Mouse (Mus musculus): ENCODE data around the gene Ctsa. TPM values are rescaled to one million over a fixed set of nuclear protein-coding genes. Genes with fewer than 3 reads are reported as not detected.
A peak's percentile ranks its signal among the peaks of the same experiment; 100 is the strongest.

Ctsa gene
- total and polyA plus RNA-seq, 3 experiments = 19.9 to 45.5 (median 27.0) TPM

DNA sequence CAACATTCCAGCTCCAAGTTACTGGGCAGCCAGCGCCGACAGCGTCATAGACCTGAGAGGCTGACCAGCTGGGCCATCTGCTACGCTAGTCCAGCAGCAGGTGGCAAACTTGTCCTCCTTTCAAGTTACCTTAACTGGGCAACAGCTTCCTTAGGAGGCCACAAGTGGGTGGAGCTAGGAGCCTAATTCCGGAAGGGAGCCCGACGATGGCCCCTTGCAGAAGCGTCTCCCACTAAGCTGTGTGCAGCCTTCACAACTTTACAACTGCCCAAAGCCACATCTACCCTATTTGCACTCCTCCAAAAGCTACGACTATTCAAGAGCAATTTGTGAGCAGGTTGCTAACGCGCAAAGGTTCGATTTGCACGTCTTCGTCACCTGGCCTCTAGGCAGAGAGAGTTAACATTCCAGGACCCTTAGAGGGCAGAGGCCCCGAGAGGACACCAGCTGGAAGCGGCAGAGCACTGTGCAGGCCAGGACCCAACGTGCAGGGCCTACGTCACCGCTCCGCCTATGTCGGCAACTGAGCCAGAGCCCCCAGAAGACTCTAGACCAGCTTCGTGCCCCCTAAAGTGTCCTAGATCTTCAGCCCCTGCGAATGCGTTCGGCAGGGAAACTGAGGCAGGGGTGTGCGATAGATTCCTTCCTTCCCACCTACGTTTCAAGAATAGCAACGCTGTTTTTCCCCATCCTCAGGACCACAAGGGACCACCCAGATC lies 46.0 kb downstream of the Ctsa start (continued):
- TF ChIP-seq RCOR1 (conservative IDR thresholded peaks at IDR 0.05; ENCODE audit: low read depth, low read length) (no peak), ZMIZ1 (IDR thresholded peaks at IDR 0.05; ENCODE audit: low read depth, low read length) (peak; percentile 53; the same call in 1 of the 2 replicates), ELF1 (IDR thresholded peaks at IDR 0.05; ENCODE audit: low read depth, low read length) (peak; percentile 86), USF2 (conservative IDR thresholded peaks at IDR 0.05; ENCODE audit: low read depth, low read length) (no peak), ZC3H11A (IDR thresholded peaks at IDR 0.05; ENCODE audit: low read depth, low read length) (no peak), MAZ (IDR thresholded peaks at IDR 0.05; ENCODE audit: low read depth, low read length) (no peak), GABPA (IDR thresholded peaks at IDR 0.05; ENCODE audit: insufficient replicate concordance, low read depth, low read length) (no peak), USF1 (IDR thresholded peaks at IDR 0.05; ENCODE audit: low read depth, low read length) (no peak), POLR2A (IDR thresholded peaks at IDR 0.05; ENCODE audit: low read depth, low read length) (peak; percentile 58), MXI1 (IDR thresholded peaks at IDR 0.05; ENCODE audit: low read depth, low read length) (no peak; the same call in 1 of the 2 replicates)

DNA sequence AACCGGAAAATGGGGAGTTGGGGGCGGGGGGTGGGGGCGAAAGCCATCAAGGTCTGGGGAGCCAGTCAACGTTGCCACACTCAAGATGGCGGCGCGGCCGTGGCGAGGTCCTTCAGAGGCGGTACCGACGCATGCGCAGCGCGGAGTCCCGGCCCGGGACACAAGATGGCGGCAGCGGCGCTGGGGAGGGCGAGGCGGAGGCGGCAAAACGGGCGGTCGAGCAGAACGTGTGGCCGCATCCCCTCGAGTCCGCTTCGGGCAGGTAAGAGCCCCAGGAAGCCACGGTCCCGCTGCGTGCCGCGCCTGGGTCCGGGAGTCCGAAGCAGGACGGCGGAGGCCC lies 46.5 kb downstream of the Ctsa start, which contains the start of gene Pcif1:
Pcif1 (plus strand) TSS at position 77 of the 340 bp plus-strand sequence.
- Histone ChIP-seq H3K9ac (ENCODE audit: insufficient read depth, low read depth) (peak within 1 kb of the TSS; percentile 95), H3K4me1 (ENCODE audit: control insufficient read depth in 1 of 2, insufficient read depth in 2 of 2) (peaks cover 4 to 33% of the 10 kb centered on the region in 2 experiments), H3K27ac (ENCODE audit: insufficient read depth, low read depth) (peak within 1 kb of the TSS; percentile 84), H3K27me3 (replicated peaks) (no peaks in the 10 kb centered on the region), H3K9me3 (replicated peaks; ENCODE audit: low read length) (no peaks in the 10 kb centered on the region), H3K36me3 (replicated peaks in 1 of 2; ENCODE audit: control insufficient read depth in 1 of 2, insufficient read depth in 1 of 2, low read length in 1 of 2) (peaks cover 11 to 19% of the 10 kb centered on the region in 2 experiments), H3K4me3 (replicated peaks in 1 of 3; ENCODE audit: low read depth in 2 of 3, low read length in 2 of 3, poor library complexity in 1 of 3) (peak within 1 kb of the TSS; percentile 80 to 92 (median 88)), H3K4me2 (ENCODE audit: insufficient read depth, low read depth, poor library complexity, severe bottlenecking) (peak within 1 kb of the TSS; percentile 87), H3K79me2 (replicated peaks; ENCODE audit: control insufficient read depth, extremely low read depth, insufficient read depth, poor library complexity, severe bottlenecking) (peaks cover 18% of the 10 kb centered on the region)
- dilution Hi-C loops (cut with MboI; ENCODE audit: extremely low pct_ligation_motif_present, extremely low pct_unique_long_range_greater_than_20kb, low sequenced_read_pairs) = no loop called here
- in situ Hi-C loops (cut with MboI; ENCODE audit: low pct_ligation_motif_present, low pct_unique_long_range_greater_than_20kb, low sequenced_read_pairs) = loop anchor here (5.0 kb wide), 1 partner anchor 47 kb away; the partner anchor contains the start of genes Ctsa and Neurl2
- DNase-seq (ENCODE audit: extremely low read depth) = peak; percentile 85
- TF ChIP-seq NRF1 (IDR thresholded peaks at IDR 0.05; ENCODE audit: low read depth, low read length) (peak; percentile 88), ELF1 (IDR thresholded peaks at IDR 0.05; ENCODE audit: low read depth, low read length) (peak; percentile 45; the same call in 1 of the 2 replicates), PAX5 (IDR thresholded peaks at IDR 0.05; ENCODE audit: low read length) (no peak), RAD21 (IDR thresholded peaks at IDR 0.05; ENCODE audit: low read depth, low read length) (no peak), MAZ (IDR thresholded peaks at IDR 0.05; ENCODE audit: low read depth, low read length) (peak; percentile 34; the same call in 1 of the 2 replicates), NELFE (IDR thresholded peaks at IDR 0.05; ENCODE audit: low read depth, low read length) (peak; percentile 93), ZNF384 (IDR thresholded peaks at IDR 0.05; ENCODE audit: low read depth, low read length) (no peak), KAT2A (IDR thresholded peaks at IDR 0.05; ENCODE audit: insufficient replicate concordance, low read length) (peak; percentile 87; the same call in 1 of the 2 replicates), MEF2A (IDR thresholded peaks at IDR 0.05; ENCODE audit: borderline replicate concordance, low read depth, low read length) (no peak), CHD2 (IDR thresholded peaks at IDR 0.05; ENCODE audit: low read length) (no peak; the same call in 1 of the 2 replicates), CTCF (conservative IDR thresholded peaks at IDR 0.05 in 1 of 2, IDR thresholded peaks at IDR 0.05 in 1 of 2; ENCODE audit: low read depth in 2 of 2, low read length in 2 of 2) (no peak), JUN (IDR thresholded peaks at IDR 0.05; ENCODE audit: insufficient read depth, low read depth, low read length) (no peak), USF2 (conservative IDR thresholded peaks at IDR 0.05; ENCODE audit: low read depth, low read length) (no peak), MXI1 (IDR thresholded peaks at IDR 0.05; ENCODE audit: low read depth, low read length) (no peak), MYC (IDR thresholded peaks at IDR 0.05; ENCODE audit: low read depth, low read length) (no peak), RCOR1 (conservative IDR thresholded peaks at IDR 0.05; ENCODE audit: low read depth, low read length) (0 out of 2 replicates have a peak, but pooled peaks have one; percentile 68), SIN3A (IDR thresholded peaks at IDR 0.05; ENCODE audit: low read length) (no peak), EP300 (IDR thresholded peaks at IDR 0.05; ENCODE audit: low read length) (no peak), USF1 (IDR thresholded peaks at IDR 0.05; ENCODE audit: low read depth, low read length) (no peak), JUND (conservative IDR thresholded peaks at IDR 0.05; ENCODE audit: low read depth, low read length) (no peak), ETS1 (conservative IDR thresholded peaks at IDR 0.05; ENCODE audit: low read depth, low read length) (no peak), ZMIZ1 (IDR thresholded peaks at IDR 0.05; ENCODE audit: low read depth, low read length) (peak; percentile 86), BHLHE40 (IDR thresholded peaks at IDR 0.05; ENCODE audit: low read depth, low read length) (no peak), TCF12 (IDR thresholded peaks at IDR 0.05; ENCODE audit: low read depth, low read length) (peak; percentile 95), ZKSCAN1 (IDR thresholded peaks at IDR 0.05; ENCODE audit: borderline replicate concordance, low read depth, low read length) (no peak), UBTF (IDR thresholded peaks at IDR 0.05; ENCODE audit: low read depth, low read length) (no peak), GABPA (IDR thresholded peaks at IDR 0.05; ENCODE audit: insufficient replicate concordance, low read depth, low read length) (peak; percentile 17; the same call in 1 of the 2 replicates), E2F4 (IDR thresholded peaks at IDR 0.05; ENCODE audit: insufficient replicate concordance, low read depth, low read length) (no peak), IRF4 (IDR thresholded peaks at IDR 0.05; ENCODE audit: low read depth, low read length) (no peak; the same call in 1 of the 2 replicates), CHD1 (IDR thresholded peaks at IDR 0.05; ENCODE audit: low read depth, low read length) (no peak), TBP (conservative IDR thresholded peaks at IDR 0.05; ENCODE audit: low read depth, low read length) (peak; percentile 73; the same call in 1 of the 2 replicates), ZC3H11A (IDR thresholded peaks at IDR 0.05; ENCODE audit: low read depth, low read length) (no peak), MAX (IDR thresholded peaks at IDR 0.05; ENCODE audit: low read length) (no peak; the same call in 1 of the 2 replicates)
